Mouse (Mus musculus): ENCODE data around the gene Efcab6. TPM values are rescaled to one million over a fixed set of nuclear protein-coding genes. Genes with fewer than 3 reads are reported as not detected.

Efcab6 gene
- polyA plus RNA-seq, 1 experiment from 2014 or later, result 0.71 TPM

DNA sequence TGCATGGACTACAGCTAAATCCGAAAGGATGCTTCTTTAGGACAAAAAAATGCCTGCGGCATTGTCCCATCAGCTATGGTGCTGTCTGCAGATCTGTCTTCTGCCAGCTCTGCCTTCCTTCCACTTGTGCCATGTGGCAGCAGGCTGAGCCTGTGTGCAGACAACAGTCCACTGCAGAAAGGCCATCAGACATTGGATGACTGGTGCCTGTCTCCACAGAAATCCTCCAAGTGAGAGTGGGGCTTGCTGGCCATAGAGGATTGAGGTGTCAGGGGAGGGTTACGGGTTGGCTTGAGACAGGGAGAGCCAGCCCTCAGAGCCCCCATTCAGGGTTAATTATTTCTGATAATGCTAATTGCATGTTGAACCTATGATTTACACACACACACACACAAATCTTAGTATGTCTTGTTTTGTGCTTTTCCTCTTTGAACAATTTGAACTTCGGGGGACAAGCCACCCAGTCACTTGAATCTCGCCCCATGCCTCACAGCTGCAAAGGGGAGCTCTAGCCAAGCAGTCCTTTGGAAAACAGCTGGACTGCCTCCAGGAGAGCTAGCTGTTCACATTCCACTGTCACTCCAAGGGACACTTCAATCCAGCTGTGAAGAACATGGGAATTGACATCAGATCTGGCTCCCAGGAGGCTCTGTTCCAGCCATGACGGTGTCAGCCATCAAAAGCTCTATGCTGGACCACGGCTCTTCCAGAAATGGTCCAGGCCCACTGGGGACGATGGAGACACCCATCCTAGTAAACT, 109.1 kb downstream of the Efcab6 start:
- DNase-seq (ENCODE audit: low spot score), result no peak
- H3K27me3 ChIP-seq (replicated peaks; ENCODE audit: low read depth, poor library complexity, severe bottlenecking), result peaks cover 3% of the 10 kb centered on the region; the same call in 1 of the 2 replicates
- no peak overlapping the region for H3K27ac ChIP-seq (replicated peaks)
- H3K9me3 ChIP-seq, result no peaks in the 10 kb centered on the region
- no peaks in the 10 kb centered on the region for H3K36me3 ChIP-seq (replicated peaks)
- 85% methylated on average over 8 of the region's 8 CpGs for WGBS
- H3K4me3 ChIP-seq, result no peak overlapping the region
- no peaks in the 10 kb centered on the region for H3K4me1 ChIP-seq

DNA sequence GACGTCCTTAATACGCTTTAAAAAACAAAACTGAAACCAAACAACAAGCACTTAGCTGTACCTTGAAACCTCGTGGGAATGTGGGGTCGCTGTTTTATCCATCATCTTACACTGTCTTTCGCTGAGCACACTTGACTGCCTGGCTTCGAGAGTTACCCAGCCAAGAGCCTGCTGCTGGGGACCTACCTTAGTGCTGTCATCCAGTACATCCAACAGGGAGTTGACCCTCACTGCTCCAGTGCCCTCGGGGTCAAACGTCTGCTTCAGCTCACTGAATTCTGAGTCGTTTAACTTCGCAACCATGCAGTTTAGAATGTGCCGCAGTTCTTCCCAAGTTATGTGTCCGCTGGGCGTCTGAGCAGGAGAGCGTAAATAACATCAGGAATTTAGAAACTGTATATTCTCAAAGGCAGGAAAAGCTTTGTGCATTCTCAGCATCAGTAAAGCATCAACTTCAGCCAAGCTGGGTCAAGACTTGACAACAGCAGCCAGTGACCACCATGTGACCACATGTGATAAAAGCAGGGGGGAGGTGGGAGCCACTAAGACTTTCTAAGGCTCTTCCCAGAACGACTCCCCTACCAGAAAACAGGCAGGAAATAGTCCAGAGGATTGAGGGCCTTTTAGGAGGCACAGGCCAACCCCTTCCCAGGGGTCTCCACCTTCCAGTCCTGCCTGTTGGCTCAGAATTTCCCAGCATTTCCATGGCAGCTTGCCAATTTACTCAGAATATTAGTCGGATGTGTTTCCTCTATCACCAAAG, 115.3 kb downstream of the Efcab6 start:
- Histone ChIP-seq H3K36me3 (replicated peaks) (no peaks in the 10 kb centered on the region), H3K4me3 (no peak overlapping the region), H3K4me1 (peaks cover 7% of the 10 kb centered on the region), H3K27me3 (replicated peaks; ENCODE audit: low read depth, poor library complexity, severe bottlenecking) (no peaks in the 10 kb centered on the region), H3K9me3 (no peaks in the 10 kb centered on the region), H3K27ac (replicated peaks) (no peak overlapping the region)
- no peak for DNase-seq (ENCODE audit: low spot score)
- whole genome bisulfite sequencing, result 52% methylated on average over 16 of the region's 16 CpGs

DNA sequence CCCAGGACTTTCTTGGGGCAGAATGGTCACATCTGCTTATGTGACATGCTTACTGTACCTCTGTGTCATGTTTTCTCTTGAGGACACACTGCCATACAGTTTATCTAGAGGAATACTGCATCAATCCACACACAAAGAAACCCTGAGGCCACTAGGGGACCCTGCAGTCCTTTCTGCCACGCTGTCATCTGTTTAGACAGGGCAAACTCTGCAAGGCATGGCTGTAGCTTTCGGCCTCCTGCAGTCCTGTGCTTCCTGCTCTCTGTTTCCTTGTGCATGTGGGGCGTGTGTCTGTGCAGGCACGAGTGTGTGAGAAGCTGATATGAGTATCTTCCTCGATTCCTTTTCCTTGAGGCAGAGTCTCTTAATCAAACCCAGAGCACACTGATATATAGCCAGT, 125.5 kb downstream of the Efcab6 start:
- no peak for DNase-seq (ENCODE audit: low spot score)
- no peaks in the 10 kb centered on the region for H3K9me3 ChIP-seq
- 42% methylated on average over 5 of the region's 5 CpGs for WGBS

DNA sequence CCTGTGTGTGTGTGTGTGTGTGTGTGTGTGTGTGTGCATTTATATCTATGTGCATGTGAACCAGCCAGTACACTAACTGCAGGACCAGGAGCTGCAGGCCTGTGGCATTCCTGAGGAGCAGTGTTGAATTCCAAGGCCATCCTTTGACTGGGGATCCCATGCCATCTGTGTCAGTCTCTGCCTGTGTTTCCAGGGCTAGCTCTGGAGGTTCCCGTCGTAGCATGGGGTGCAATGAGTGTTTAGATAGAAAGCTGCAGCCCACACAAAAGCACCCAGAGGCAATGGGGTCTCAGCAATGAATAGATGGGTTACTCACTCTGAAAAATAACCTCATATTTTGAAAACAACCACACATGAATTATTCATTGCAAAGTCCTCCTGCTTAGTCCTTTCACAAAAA, 126.7 kb downstream of the Efcab6 start:
- WGBS, result 88% methylated on average over 2 of the region's 2 CpGs
- Histone ChIP-seq H3K9me3 (no peaks in the 10 kb centered on the region), H3K27me3 (replicated peaks; ENCODE audit: low read depth, poor library complexity, severe bottlenecking) (no peaks in the 10 kb centered on the region; the same call in 1 of the 2 replicates), H3K4me3 (no peak overlapping the region), H3K27ac (replicated peaks) (no peak overlapping the region), H3K4me1 (peaks cover 2% of the 10 kb centered on the region; the same call in 1 of the 2 replicates), H3K36me3 (replicated peaks) (no peaks in the 10 kb centered on the region)
- DNase-seq (ENCODE audit: low spot score), result no peak

More for the DNA sequence above, 125.5 kb downstream of the Efcab6 start:
- H3K27me3 ChIP-seq (replicated peaks; ENCODE audit: low read depth, poor library complexity, severe bottlenecking), result no peaks in the 10 kb centered on the region; the same call in 1 of the 2 replicates
- no peaks in the 10 kb centered on the region for H3K36me3 ChIP-seq (replicated peaks)
- peaks cover 2% of the 10 kb centered on the region; the same call in 1 of the 2 replicates for H3K4me1 ChIP-seq
- H3K4me3 ChIP-seq, result no peak overlapping the region
- no peak overlapping the region for H3K27ac ChIP-seq (replicated peaks)

DNA sequence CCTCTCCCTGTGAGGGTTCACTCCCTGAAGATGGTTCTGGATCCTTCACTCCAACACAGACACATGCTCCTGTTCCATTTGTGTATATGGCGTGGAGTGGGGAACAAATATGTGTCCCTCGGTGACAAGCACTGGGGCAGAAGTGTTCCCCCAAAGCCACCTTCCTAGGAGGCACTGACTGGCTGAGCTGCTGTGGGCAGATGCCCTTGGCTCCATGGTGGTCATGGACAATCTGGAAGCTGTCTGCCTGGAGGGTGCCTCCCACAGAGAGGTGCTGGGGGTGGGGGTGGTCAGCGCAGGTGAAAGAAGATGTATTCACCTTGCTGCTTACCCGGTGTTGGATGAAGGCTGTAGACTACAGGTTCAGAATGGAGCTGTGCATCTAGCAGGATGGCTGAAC, 128.7 kb downstream of the Efcab6 start:
- H3K27me3 ChIP-seq (replicated peaks; ENCODE audit: low read depth, poor library complexity, severe bottlenecking), result no peaks in the 10 kb centered on the region
- peaks cover 2% of the 10 kb centered on the region; the same call in 1 of the 2 replicates for H3K4me1 ChIP-seq
- H3K27ac ChIP-seq (replicated peaks), result no peak overlapping the region
- H3K36me3 ChIP-seq (replicated peaks), result no peaks in the 10 kb centered on the region
- no peaks in the 10 kb centered on the region for H3K9me3 ChIP-seq
- DNase-seq (ENCODE audit: low spot score), result no peak
- no peak overlapping the region for H3K4me3 ChIP-seq
- 88% methylated on average over 4 of the region's 4 CpGs for WGBS

DNA sequence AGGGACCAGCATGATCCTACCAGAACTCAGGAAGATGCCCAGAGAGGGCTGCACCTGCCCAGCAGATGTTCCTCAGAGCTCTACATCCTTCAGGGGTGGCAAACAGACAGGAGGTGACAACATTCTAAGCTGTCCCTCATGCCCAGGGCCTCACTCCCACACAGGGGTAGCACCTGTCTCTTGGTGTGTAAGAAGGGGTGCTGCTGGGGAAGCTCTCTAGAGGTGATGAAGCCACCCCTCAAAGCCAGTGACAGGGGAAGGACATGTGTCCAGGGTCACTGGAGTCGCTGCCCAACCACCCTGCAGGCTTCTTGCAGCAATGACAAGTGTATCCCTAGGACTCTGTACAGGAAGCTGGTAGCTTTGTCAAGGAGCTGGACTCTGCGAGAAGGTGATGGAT, 130.4 kb downstream of the Efcab6 start:
- DNase-seq (ENCODE audit: low spot score), result no peak
- 72% methylated on average over 2 of the region's 2 CpGs for WGBS
- H3K4me1 ChIP-seq, result peaks cover 2% of the 10 kb centered on the region; the same call in 1 of the 2 replicates
- no peaks in the 10 kb centered on the region for H3K27me3 ChIP-seq (replicated peaks; ENCODE audit: low read depth, poor library complexity, severe bottlenecking)
- H3K36me3 ChIP-seq (replicated peaks), result no peaks in the 10 kb centered on the region
- H3K4me3 ChIP-seq, result no peak overlapping the region
- H3K27ac ChIP-seq (replicated peaks), result no peak overlapping the region
- no peaks in the 10 kb centered on the region for H3K9me3 ChIP-seq

GRCm38 (mm10) chr15:83925338-83925737, 139.8 kb downstream of the Efcab6 start:
- Histone ChIP-seq H3K4me3 (no peak overlapping the region), H3K27ac (replicated peaks) (no peak overlapping the region), H3K36me3 (replicated peaks) (no peaks in the 10 kb centered on the region), H3K9me3 (no peaks in the 10 kb centered on the region), H3K27me3 (replicated peaks; ENCODE audit: low read depth, poor library complexity, severe bottlenecking) (no peaks in the 10 kb centered on the region), H3K4me1 (no peaks in the 10 kb centered on the region)
- no peak for DNase-seq (ENCODE audit: low spot score)
- WGBS, result 52% methylated on average over 3 of the region's 3 CpGs

GRCm38 (mm10) chr15:83924656-83925055, 140.5 kb downstream of the Efcab6 start:
- no peak overlapping the region for H3K27ac ChIP-seq (replicated peaks)
- H3K27me3 ChIP-seq (replicated peaks; ENCODE audit: low read depth, poor library complexity, severe bottlenecking), result no peaks in the 10 kb centered on the region
- H3K4me1 ChIP-seq, result no peaks in the 10 kb centered on the region
- H3K4me3 ChIP-seq, result no peak overlapping the region
- WGBS, result 18% methylated on average over 4 of the region's 4 CpGs
- peak; percentile 70 for DNase-seq (ENCODE audit: low spot score)
- H3K36me3 ChIP-seq (replicated peaks), result no peaks in the 10 kb centered on the region
- no peaks in the 10 kb centered on the region for H3K9me3 ChIP-seq

- Histone ChIP-seq H3K27me3 (replicated peaks; ENCODE audit: low read depth, poor library complexity, severe bottlenecking) (no peaks in the 10 kb centered on the region), H3K36me3 (replicated peaks) (no peaks in the 10 kb centered on the region), H3K4me3 (no peak overlapping the region), H3K27ac (replicated peaks) (no peak overlapping the region), H3K9me3 (no peaks in the 10 kb centered on the region), H3K4me1 (no peaks in the 10 kb centered on the region)
- WGBS, result 88% methylated on average over 10 of the region's 10 CpGs
- DNase-seq (ENCODE audit: low spot score), result no peak
Measured at GRCm38 (mm10) chr15:83915376-83915775, 149.8 kb downstream of the Efcab6 start.

GRCm38 (mm10) chr15:83913028-83913714, 152.0 kb downstream of the Efcab6 start:
- no peaks in the 10 kb centered on the region for H3K36me3 ChIP-seq (replicated peaks)
- no peaks in the 10 kb centered on the region for H3K27me3 ChIP-seq (replicated peaks; ENCODE audit: low read depth, poor library complexity, severe bottlenecking)
- H3K4me3 ChIP-seq, result no peak overlapping the region
- 85% methylated on average over 14 of the region's 14 CpGs for WGBS
- no peak for DNase-seq (ENCODE audit: low spot score)
- H3K27ac ChIP-seq (replicated peaks), result no peak overlapping the region
- H3K9me3 ChIP-seq, result no peaks in the 10 kb centered on the region
- H3K4me1 ChIP-seq, result no peaks in the 10 kb centered on the region

DNA sequence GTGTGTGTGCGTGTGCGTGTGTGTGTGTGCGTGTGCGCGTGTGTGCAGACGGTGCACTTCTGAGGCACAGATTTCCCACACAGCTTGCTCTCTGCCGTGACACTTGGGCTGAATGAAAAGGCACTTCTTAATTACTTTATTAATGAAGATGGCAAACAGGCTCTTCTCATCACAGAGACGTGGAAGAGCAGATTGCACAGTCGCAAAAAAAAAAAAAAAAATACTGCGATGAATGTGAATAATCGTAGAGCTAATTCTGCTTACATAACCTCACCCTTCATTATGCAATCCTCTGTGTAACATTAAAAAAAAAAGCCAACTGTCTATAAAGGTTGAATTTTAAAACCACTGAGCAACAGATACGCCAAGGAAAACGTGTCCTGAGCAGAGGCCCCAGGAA, 158.7 kb downstream of the Efcab6 start:
- Histone ChIP-seq H3K27ac (replicated peaks) (no peak overlapping the region), H3K36me3 (replicated peaks) (no peaks in the 10 kb centered on the region), H3K9me3 (no peaks in the 10 kb centered on the region), H3K27me3 (replicated peaks; ENCODE audit: low read depth, poor library complexity, severe bottlenecking) (no peaks in the 10 kb centered on the region), H3K4me3 (no peak overlapping the region), H3K4me1 (peaks cover 7% of the 10 kb centered on the region; the same call in 1 of the 2 replicates)
- WGBS, result 88% methylated on average over 13 of the region's 13 CpGs
- no peak for DNase-seq (ENCODE audit: low spot score)

DNA sequence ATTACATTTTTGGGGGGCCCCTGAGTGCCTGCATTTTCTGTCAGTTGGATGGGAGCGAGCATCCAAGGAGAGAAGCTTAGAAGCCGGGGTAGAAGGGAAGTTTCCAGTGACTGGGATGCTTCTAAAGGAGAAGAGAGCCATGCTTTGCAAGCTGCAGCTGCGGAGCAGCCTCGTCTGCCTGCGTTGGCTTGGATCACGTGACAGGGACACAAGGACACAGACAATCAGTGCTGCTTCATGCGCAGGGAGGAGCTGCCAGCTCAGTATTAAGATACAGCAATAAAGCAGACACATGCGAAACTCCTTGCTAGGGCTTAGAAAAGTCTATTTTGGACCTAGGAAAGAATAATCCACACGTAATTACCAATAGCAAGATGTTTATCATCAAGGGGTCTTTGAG, 167.9 kb downstream of the Efcab6 start:
- Histone ChIP-seq H3K4me1 (peaks cover 12% of the 10 kb centered on the region), H3K4me3 (no peak overlapping the region), H3K27ac (replicated peaks) (no peak overlapping the region), H3K27me3 (replicated peaks; ENCODE audit: low read depth, poor library complexity, severe bottlenecking) (0 out of 2 replicates have a peak, but pooled peaks cover 4% of the 10 kb centered on the region), H3K9me3 (no peaks in the 10 kb centered on the region), H3K36me3 (replicated peaks) (no peaks in the 10 kb centered on the region)
- WGBS, result 61% methylated on average over 9 of the region's 9 CpGs
- no peak for DNase-seq (ENCODE audit: low spot score)
